Mouse (Mus musculus): ENCODE measurements around the gene Dync1i1.

Dync1i1 gene

GRCm38 (mm10) chr6:6053946-6054345 lies 328.5 kb downstream of the Dync1i1 start:
- no peak for DNase-seq (ENCODE audit: low read depth, low spot score)

DNA sequence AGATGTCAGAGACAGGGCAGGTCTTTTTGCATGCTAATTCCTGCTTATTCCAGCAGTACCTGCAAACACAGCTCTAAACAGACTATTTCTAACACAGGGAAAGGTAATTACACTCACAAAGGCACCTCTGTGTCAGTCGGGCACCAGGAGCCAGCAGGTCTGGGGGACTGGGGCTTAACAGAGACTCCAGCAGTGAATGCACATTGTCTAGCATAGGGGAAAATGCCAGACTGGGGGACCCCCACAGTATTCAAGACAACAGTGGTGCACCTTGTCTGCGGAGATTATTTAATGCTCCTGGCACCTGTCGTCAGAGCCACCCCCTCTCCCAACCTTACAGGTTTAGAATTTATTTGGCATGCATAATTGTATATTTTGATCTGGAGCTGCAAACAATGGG lies 333.1 kb downstream of the Dync1i1 start:
- DNase-seq (ENCODE audit: low read depth, low spot score), result no peak

- DNase-seq (ENCODE audit: low read depth, low spot score), result no peak
These were observed 341.8 kb downstream of the Dync1i1 start for GRCm38 (mm10) chr6:6067201-6067600.

GRCm38 (mm10) chr6:6070015-6070414 lies 344.6 kb downstream of the Dync1i1 start:
- no peak for DNase-seq (ENCODE audit: low read depth, low spot score)

DNA sequence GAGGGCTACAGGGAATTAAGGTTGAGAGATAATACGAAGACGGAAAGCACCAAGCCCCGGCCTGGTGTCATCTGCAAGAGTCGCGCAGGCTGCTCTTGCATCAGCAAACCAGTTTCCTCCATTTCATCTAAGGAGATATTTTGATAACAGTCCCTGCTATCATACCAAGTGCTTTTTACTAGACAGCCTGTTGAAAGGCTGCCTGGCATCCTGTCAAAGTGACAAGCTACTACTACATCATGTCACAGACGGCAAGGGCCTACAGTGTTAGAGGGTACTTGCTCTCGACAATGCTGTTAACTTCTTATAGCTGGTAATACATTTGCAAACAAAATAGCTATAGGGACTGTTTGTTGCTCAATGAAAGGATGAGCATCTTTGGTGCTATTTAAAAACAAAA lies 345.6 kb downstream of the Dync1i1 start:
- DNase-seq (ENCODE audit: low read depth, low spot score), result no peak

DNA sequence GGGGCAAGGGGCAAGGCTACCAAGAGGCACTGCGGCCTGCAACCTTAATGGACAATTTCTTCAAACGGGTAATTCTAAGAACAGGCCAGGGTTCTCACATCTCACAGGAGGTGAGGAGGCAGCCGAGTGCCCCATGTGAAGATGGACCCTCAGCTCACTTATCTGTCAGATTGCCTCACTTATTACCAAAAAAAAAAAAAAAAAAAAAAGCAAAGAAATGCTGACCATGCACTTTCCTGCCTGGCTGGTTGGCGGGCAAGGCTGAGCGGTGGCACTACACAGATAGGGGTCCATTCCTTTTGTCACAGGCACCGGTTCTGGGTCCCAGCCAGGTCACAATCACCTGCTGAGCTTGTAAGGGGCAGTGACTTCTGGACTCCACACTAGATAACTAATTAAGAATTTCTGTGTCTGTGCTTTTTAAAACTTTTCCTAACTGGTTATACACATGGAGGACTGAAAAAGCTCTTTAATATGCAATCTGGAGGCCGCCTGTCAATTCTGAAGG lies 350.6 kb downstream of the Dync1i1 start:
- no peak for DNase-seq (ENCODE audit: low read depth, low spot score)

DNA sequence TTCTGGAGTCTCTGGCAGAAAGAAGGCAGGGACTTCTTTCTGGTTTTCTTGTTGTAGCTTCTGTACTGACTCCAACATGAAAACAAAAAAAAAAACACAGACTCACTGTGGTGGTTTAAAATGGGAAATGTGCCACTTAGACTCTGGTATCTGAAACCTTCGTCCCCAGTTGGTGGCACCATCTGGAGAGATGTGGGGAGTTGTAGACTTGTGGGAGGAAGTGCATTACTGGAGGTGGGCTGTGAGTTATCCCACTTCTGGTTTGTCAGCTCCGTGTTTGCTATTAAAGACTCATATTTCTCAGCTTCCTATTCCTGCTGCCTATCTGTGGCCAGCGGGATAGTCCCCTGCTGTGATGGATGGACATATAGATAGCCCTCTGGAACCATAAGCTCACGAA lies 351.8 kb downstream of the Dync1i1 start:
- no peak for DNase-seq (ENCODE audit: low read depth, low spot score)
